8 mouse cellular contexts compared by ENCODE assay signal in genomic region chrX:101332031-101332374, GRCm38 (mm10). TPM values are rescaled to one million over a fixed set of nuclear protein-coding genes. Genes with fewer than 3 reads are reported as not detected.
DNase-seq lines count a peak whose midpoint lies in the region; ATAC-seq and TF ChIP-seq lines count a peak whose summit lies in the region.

No protein-coding gene starts in this region.

- peak overlapping the region; percentile 39 for H3K4me3 ChIP-seq in heart, adult 2 months
- peak overlapping the region; percentile 53 for H3K4me3 ChIP-seq in thymus, adult 2 months (ENCODE audit: control insufficient read depth, insufficient read depth, low read length)
- peak overlapping the region; percentile 39 for H3K4me3 ChIP-seq in liver, embryonic 11.5 days (ENCODE audit: low read depth, low read length)
- H3K4me3 ChIP-seq in stomach, postnatal 0 days (ENCODE audit: low read depth, low read length): peak overlapping the region; percentile 24; the same call in 1 of the 2 replicates

- H3K36me3 ChIP-seq in heart, adult 2 months (ENCODE audit: control insufficient read depth, insufficient read depth, low read length): no peaks in the 10 kb centered on the region
- H3K36me3 ChIP-seq in thymus, adult 2 months (ENCODE audit: control insufficient read depth, insufficient read depth, low read length): no peaks in the 10 kb centered on the region
- H3K36me3 ChIP-seq in liver, embryonic 11.5 days (ENCODE audit: control insufficient read depth, insufficient read depth, low read length): no peaks in the 10 kb centered on the region
- no peaks in the 10 kb centered on the region for H3K36me3 ChIP-seq in stomach, postnatal 0 days (ENCODE audit: control insufficient read depth, insufficient read depth, low read length)

- H3K9ac ChIP-seq in heart, adult 2 months (ENCODE audit: low read depth, low read length): peak overlapping the region; percentile 66; the same call in 1 of the 2 replicates
- H3K9ac ChIP-seq in liver, embryonic 11.5 days (ENCODE audit: low read depth, low read length): peak overlapping the region; percentile 59
- H3K9ac ChIP-seq in stomach, postnatal 0 days (ENCODE audit: low read length): 0 out of 2 replicates have a peak overlapping the region, but pooled peaks have one; percentile 43

- no peaks in the 10 kb centered on the region for H3K79me2 ChIP-seq in heart, adult 2 months (replicated peaks; ENCODE audit: control insufficient read depth, insufficient read depth, low read length)

- 44% methylated on average over 9 of the region's 9 CpGs for WGBS in heart, adult 2 months
- 41% methylated on average over 9 of the region's 9 CpGs for WGBS in thymus, adult 2 months
- WGBS in liver, embryonic 11.5 days: 35% methylated on average over 9 of the region's 9 CpGs
- WGBS in stomach, postnatal 0 days: 34% methylated on average over 9 of the region's 9 CpGs

- TF ChIP-seq EP300 in heart, adult 2 months (IDR thresholded peaks at IDR 0.05; ENCODE audit: insufficient read depth, low read depth, low read length): no peak
- no peak for TF ChIP-seq EP300 in stomach, postnatal 0 days (optimal IDR thresholded peaks at IDR 0.05)

- peak overlapping the region; percentile 94 for H3K27ac ChIP-seq in heart, adult 2 months
- H3K27ac ChIP-seq in thymus, adult 2 months (ENCODE audit: control insufficient read depth, insufficient read depth, low read length): peak overlapping the region; percentile 88
- peak overlapping the region; percentile 86 for H3K27ac ChIP-seq in liver, embryonic 11.5 days (ENCODE audit: low read depth, low read length)
- H3K27ac ChIP-seq in stomach, postnatal 0 days (replicated peaks): peak overlapping the region; percentile 92

- H3K9me3 ChIP-seq in liver, embryonic 11.5 days (ENCODE audit: control insufficient read depth, low read length): no peaks in the 10 kb centered on the region
- no peaks in the 10 kb centered on the region for H3K9me3 ChIP-seq in stomach, postnatal 0 days (ENCODE audit: control insufficient read depth, low read length)

- no peaks in the 10 kb centered on the region for H3K27me3 ChIP-seq in heart, adult 2 months (ENCODE audit: control insufficient read depth, insufficient read depth, low read length)
- no peaks in the 10 kb centered on the region for H3K27me3 ChIP-seq in thymus, adult 2 months (ENCODE audit: control insufficient read depth, insufficient read depth, low read length)
- no peaks in the 10 kb centered on the region; the same call in 1 of the 2 replicates for H3K27me3 ChIP-seq in liver, embryonic 11.5 days (replicated peaks; ENCODE audit: control insufficient read depth, insufficient read depth, low read length)
- H3K27me3 ChIP-seq in stomach, postnatal 0 days (ENCODE audit: control insufficient read depth, insufficient read depth, low read length): no peaks in the 10 kb centered on the region

- H3K4me2 ChIP-seq in liver, embryonic 11.5 days: peak overlapping the region; percentile 59
- peak overlapping the region; percentile 43 for H3K4me2 ChIP-seq in stomach, postnatal 0 days (replicated peaks; ENCODE audit: low read depth)

- peaks cover 2% of the 10 kb centered on the region; the same call in 1 of the 2 replicates for H3K4me1 ChIP-seq in heart, adult 2 months (ENCODE audit: control insufficient read depth, insufficient read depth, low read length)
- peaks cover 4% of the 10 kb centered on the region for H3K4me1 ChIP-seq in thymus, adult 2 months (replicated peaks; ENCODE audit: control insufficient read depth, insufficient read depth, low read length)
- H3K4me1 ChIP-seq in liver, embryonic 11.5 days (replicated peaks; ENCODE audit: control insufficient read depth, insufficient read depth, low read length): 0 out of 2 replicates have a peak, but pooled peaks cover 2% of the 10 kb centered on the region
- H3K4me1 ChIP-seq in stomach, postnatal 0 days (replicated peaks; ENCODE audit: control insufficient read depth, insufficient read depth): no peaks in the 10 kb centered on the region

- intact Hi-C loops in heart, adult 2 months (cut with DNase I): loop anchor here (5.0 kb wide), 3 partner anchors 60 to 90 kb away; partner anchors contain the start of genes Foxo4, Med12 and Zmym3

- ATAC-seq in liver, embryonic 11.5 days (replicated peaks; ENCODE audit: low FRiP score): peak; percentile 37
- no peak; the same call in 1 of the 2 replicates for ATAC-seq in stomach, postnatal 0 days (ENCODE audit: low FRiP score, low TSS enrichment)
- no peak for ATAC-seq in monocyte, adult 5-6 weeks (replicated peaks; ENCODE audit: insufficient number of reproducible peaks, low FRiP score, low TSS enrichment, poor library complexity, severe bottlenecking)

- TF ChIP-seq CTCF in heart, adult 2 months (IDR thresholded peaks at IDR 0.05): no peak
- TF ChIP-seq CTCF in thymus, adult 2 months (IDR thresholded peaks at IDR 0.05; ENCODE audit: borderline replicate concordance, control insufficient read depth, extremely low read depth, insufficient read depth, low read length, poor library complexity): no peak
- no peak for TF ChIP-seq CTCF in stomach, postnatal 0 days (IDR thresholded peaks at IDR 0.05; ENCODE audit: low read depth)

- TF ChIP-seq POLR2A in heart, adult 2 months (IDR thresholded peaks at IDR 0.05; ENCODE audit: insufficient read depth, low read depth, low read length): no peak
- TF ChIP-seq POLR2A in thymus, adult 2 months (IDR thresholded peaks at IDR 0.05; ENCODE audit: control insufficient read depth, extremely low read depth, insufficient read depth, low read length, poor library complexity): no peak

- DNase-seq in heart, adult 2 months: no peak
- DNase-seq in heart, adult 18-20 months: no peak
- DNase-seq in thymus, adult 2 months: no peak
- no peak for DNase-seq in thymus, postnatal 0 days (ENCODE audit: low spot score)
- DNase-seq in liver, embryonic 11.5 days (ENCODE audit: low spot score): no peak
- no peak for DNase-seq in stomach, postnatal 0 days (ENCODE audit: low spot score)
- no peak for DNase-seq in frontal cortex, adult 2 months (ENCODE audit: extremely low spot score in 1 of 2, low spot score in 1 of 2)

RNA-seq across cellular contexts. Expression of gene Nlgn3, which starts 33.0 kb away (rescaled TPM):
- 1 to 10 TPM in 1 of 2 experiments, under 1 TPM in 1; 0.42 to 1.0 TPM for total RNA-seq in heart, adult 2 months (2021)
- 0.20 and 1.1 TPM in 2 replicates for polyA plus RNA-seq in heart, adult 2 months (2012; rRNA removed)
- under 1 TPM; 0.39 to 0.74 TPM for total RNA-seq in heart, adult 18-20 months (2021)
- polyA plus RNA-seq in thymus, adult 2 months (2012; rRNA removed): 0.20 and 0.40 TPM in 2 replicates
- polyA plus RNA-seq in thymus, postnatal 0 days (2015; fragmentation: Nextera tagmentation; extraction: Ambion mirVana): 0.09 and 0.12 TPM in 2 replicates
- 0.51 and 0.59 TPM in 2 replicates for polyA plus RNA-seq in liver, embryonic 11.5 days (2014; fragmentation: Nextera tagmentation; extraction: Ambion mirVana)
- 1.7 TPM in 2 replicates for polyA plus RNA-seq in stomach, postnatal 0 days (2015; fragmentation: Nextera tagmentation; extraction: Ambion mirVana)
- total RNA-seq in monocyte, adult 5-6 weeks (2017): 1.2 TPM in 1 of 3 replicates, not detected in the others
- 51.7 and 58.2 TPM in 2 replicates for polyA plus RNA-seq in frontal cortex, adult 2 months (2012; rRNA removed)

RNA-seq across cellular contexts. Expression of gene Gjb1, which starts 44.2 kb away (rescaled TPM):
- total RNA-seq in heart, adult 2 months (2021): not detected
- 0.12 and 0.56 TPM in 2 replicates for polyA plus RNA-seq in heart, adult 2 months (2012; rRNA removed)
- total RNA-seq in heart, adult 18-20 months (2021): not detected
- 0.20 and 2.5 TPM in 2 replicates for polyA plus RNA-seq in thymus, adult 2 months (2012; rRNA removed)
- polyA plus RNA-seq in thymus, postnatal 0 days (2015; fragmentation: Nextera tagmentation; extraction: Ambion mirVana): 0.09 TPM in 1 of 2 replicates, not detected in the other
- 33.6 and 34.5 TPM in 2 replicates for polyA plus RNA-seq in liver, embryonic 11.5 days (2014; fragmentation: Nextera tagmentation; extraction: Ambion mirVana)
- polyA plus RNA-seq in stomach, postnatal 0 days (2015; fragmentation: Nextera tagmentation; extraction: Ambion mirVana): 49.0 and 52.2 TPM in 2 replicates
- total RNA-seq in monocyte, adult 5-6 weeks (2017): not detected in 3 replicates
- 15.3 and 17.3 TPM in 2 replicates for polyA plus RNA-seq in frontal cortex, adult 2 months (2012; rRNA removed)

RNA-seq across cellular contexts. Expression of gene Med12, which starts 58.2 kb away (rescaled TPM):
- 10 to 100 TPM; 20.2 to 21.2 TPM for total RNA-seq in heart, adult 2 months (2021)
- 61.9 and 76.3 TPM in 2 replicates for polyA plus RNA-seq in heart, adult 2 months (2012; rRNA removed)
- 10 to 100 TPM; 13.5 to 19.1 TPM for total RNA-seq in heart, adult 18-20 months (2021)
- polyA plus RNA-seq in thymus, adult 2 months (2012; rRNA removed): 363 and 395 TPM in 2 replicates
- 25.8 and 33.0 TPM in 2 replicates for polyA plus RNA-seq in thymus, postnatal 0 days (2015; fragmentation: Nextera tagmentation; extraction: Ambion mirVana)
- 36.5 and 41.1 TPM in 2 replicates for polyA plus RNA-seq in liver, embryonic 11.5 days (2014; fragmentation: Nextera tagmentation; extraction: Ambion mirVana)
- polyA plus RNA-seq in stomach, postnatal 0 days (2015; fragmentation: Nextera tagmentation; extraction: Ambion mirVana): 10.1 and 11.7 TPM in 2 replicates
- 42.5 to 73.8 TPM (median 57.7 TPM) in 3 replicates for total RNA-seq in monocyte, adult 5-6 weeks (2017)
- 38.8 and 48.1 TPM in 2 replicates for polyA plus RNA-seq in frontal cortex, adult 2 months (2012; rRNA removed)

Comparison
In these comparisons a context has a peak if more than half of its experiments do, and no peak if none do; other contexts are left out.
1. RNA of gene Nlgn3, which starts 33.0 kb away (polyA plus RNA-seq): 51.7 to 58.2 TPM in frontal cortex, adult 2 months; 1.7 TPM in stomach, postnatal 0 days, 0.51 to 0.59 TPM in liver, embryonic 11.5 days, 0.20 to 0.40 TPM in thymus, adult 2 months, 0.20 to 1.1 TPM in heart, adult 2 months and 0.09 to 0.12 TPM in thymus, postnatal 0 days; every median in the first group is over 10 times any median in the second.
2. Peak in every context shown above with its lines, with median percentiles within 50 percentile points of each other: H3K27ac ChIP-seq, H3K4me3 ChIP-seq and H3K9ac ChIP-seq.